Mouse (Mus musculus) urinary bladder, postnatal 14 days (tissue): ENCODE data around the gene Sept3.
"Not testable (repeated sequence)": the region's sequence is repeated elsewhere in the genome, so short reads cannot be mapped to it uniquely, and the experiment has no call there.

Experiments
- DNase-seq: peaks from one replicate; pipeline ENCODE4 v3.0.0; 2021; ENCODE audit warnings: low spot score

Gene Sept3

GRCm38 (mm10) chr15:82274593-82274926 is at the start of gene Sept3:
Gene Sept3, plus strand, starts transcription at chr15:82274893.
- DNase-seq, result no peak

- DNase-seq, result no peak
Observed at GRCm38 (mm10) chr15:82225769-82226168, 48.9 kb upstream of the Sept3 start.

- DNase-seq, result no peak
Observed at GRCm38 (mm10) chr15:82229542-82230045, 45.1 kb upstream of the Sept3 start.

- DNase-seq, result no peak
Observed at GRCm38 (mm10) chr15:82230098-82230611, 44.5 kb upstream of the Sept3 start.

GRCm38 (mm10) chr15:82231100-82231499 is 43.6 kb upstream of the Sept3 start:
- no peak for DNase-seq

GRCm38 (mm10) chr15:82231591-82232378 is 42.9 kb upstream of the Sept3 start:
- DNase-seq, result no peak

- DNase-seq, result no peak
Observed at GRCm38 (mm10) chr15:82232651-82233050, 42.0 kb upstream of the Sept3 start.

- no peak for DNase-seq
Observed at GRCm38 (mm10) chr15:82235661-82236060, 39.0 kb upstream of the Sept3 start.

GRCm38 (mm10) chr15:82236565-82236964 is 38.1 kb upstream of the Sept3 start:
- peak; percentile 80 for DNase-seq

- DNase-seq, result no peak
Observed at GRCm38 (mm10) chr15:82243311-82243710, 31.4 kb upstream of the Sept3 start.

GRCm38 (mm10) chr15:82243742-82244114 is 31.0 kb upstream of the Sept3 start:
- no peak for DNase-seq

- peak; percentile 94 for DNase-seq
Observed at GRCm38 (mm10) chr15:82244115-82244804, 30.4 kb upstream of the Sept3 start, which contains the start of gene Cenpm. Gene Cenpm, minus strand, starts transcription at chr15:82244748.

- not testable (repeated sequence) for DNase-seq
Observed at GRCm38 (mm10) chr15:82244805-82245161, 29.9 kb upstream of the Sept3 start.

GRCm38 (mm10) chr15:82247131-82247776 is 27.4 kb upstream of the Sept3 start:
- DNase-seq, result no peak

GRCm38 (mm10) chr15:82251579-82251978 is 23.1 kb upstream of the Sept3 start:
- DNase-seq, result no peak

- no peak for DNase-seq
Observed at GRCm38 (mm10) chr15:82252097-82252496, 22.6 kb upstream of the Sept3 start, which contains the start of gene 1500009C09Rik. Gene 1500009C09Rik, plus strand, starts transcription at chr15:82252397.

GRCm38 (mm10) chr15:82255248-82255647 is 19.4 kb upstream of the Sept3 start:
- DNase-seq, result no peak

GRCm38 (mm10) chr15:82255944-82256383 is 18.7 kb upstream of the Sept3 start:
- no peak for DNase-seq

- DNase-seq, result peak; percentile 60
Observed at GRCm38 (mm10) chr15:82259510-82259909, 15.2 kb upstream of the Sept3 start.

GRCm38 (mm10) chr15:82266356-82266755 is 8.3 kb upstream of the Sept3 start:
- peak; percentile 55 for DNase-seq

GRCm38 (mm10) chr15:82268185-82268584 is 6.5 kb upstream of the Sept3 start:
- no peak for DNase-seq

- no peak for DNase-seq
Observed at GRCm38 (mm10) chr15:82268783-82269182, 5.9 kb upstream of the Sept3 start.
